Mouse (Mus musculus) lung, postnatal 0 days (tissue): ENCODE measurements around the gene Eps15l1.

Experiments
- CTCF ChIP-seq: IDR thresholded peaks from 2 replicates; pipeline ENCODE4 v1.5.1; 2016; ENCODE audit warnings: antibody characterized with exemption, mild to moderate bottlenecking
- EP300 ChIP-seq: IDR thresholded peaks from 2 replicates; pipeline ENCODE4 v1.6.1; 2016; ENCODE audit warnings: antibody characterized with exemption, mild to moderate bottlenecking, control low read depth

GRCm38 (mm10) chr8:72371356-72371755 is 49.9 kb downstream of the Eps15l1 start:
- TF ChIP-seq CTCF (no peak), EP300 (no peak)
